Mouse (Mus musculus): Measurements from ENCODE around the gene Fgf8.

The Fgf8 gene

DNA sequence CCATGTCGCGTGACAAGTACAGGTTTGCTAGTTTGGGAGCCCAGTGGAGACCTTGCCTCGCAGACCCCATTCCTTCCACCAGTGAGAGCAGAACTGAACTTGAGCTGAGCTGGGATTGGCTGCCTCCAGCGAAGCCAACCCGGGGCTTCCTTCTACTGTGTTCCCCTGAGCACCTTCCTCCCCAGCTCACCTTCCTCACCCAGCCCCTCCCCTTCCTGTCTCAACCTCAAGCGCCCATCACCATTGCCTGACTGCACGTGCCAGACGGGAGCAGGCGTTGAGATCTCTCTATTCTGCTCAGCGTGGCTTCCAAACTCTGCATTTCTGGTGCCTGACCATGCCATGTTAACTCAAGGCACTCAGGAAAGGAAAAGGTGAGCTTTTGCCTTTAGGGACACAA is 15.5 kb downstream of the Fgf8 start:
- DNase-seq (ENCODE audit: low spot score in 2 of 2), result no peak

DNA sequence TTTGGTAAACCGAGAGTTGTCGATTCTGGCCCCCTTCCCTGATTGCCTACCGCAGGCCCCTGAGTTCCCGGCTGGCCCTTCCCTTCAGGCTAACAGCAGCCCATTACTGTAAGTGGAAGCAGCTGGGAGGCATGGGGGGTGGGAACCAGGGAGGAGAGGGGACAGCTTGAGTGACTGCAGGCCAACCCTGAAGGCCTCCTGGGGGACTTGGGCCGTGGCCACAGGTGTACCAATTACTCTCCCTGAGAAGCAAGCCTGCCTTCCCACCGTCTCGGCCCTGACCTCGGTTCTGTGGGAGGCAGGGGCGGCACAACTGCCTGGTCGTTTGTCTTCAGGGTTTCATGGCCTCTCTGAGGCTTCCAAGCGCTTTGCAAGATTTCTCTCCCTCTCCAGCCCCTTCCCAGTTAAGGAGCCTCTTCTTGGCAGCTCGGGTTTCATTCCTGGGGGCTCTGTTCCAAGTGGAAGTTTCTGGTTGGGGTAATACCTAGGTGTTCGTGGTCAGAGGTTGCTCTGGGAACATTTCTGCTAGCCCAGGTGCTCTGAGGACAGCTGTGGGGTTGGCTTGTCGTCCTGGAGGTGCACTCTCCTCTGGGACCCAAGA is 16.9 kb downstream of the Fgf8 start:
- no peak for DNase-seq (ENCODE audit: low spot score in 2 of 2)

DNA sequence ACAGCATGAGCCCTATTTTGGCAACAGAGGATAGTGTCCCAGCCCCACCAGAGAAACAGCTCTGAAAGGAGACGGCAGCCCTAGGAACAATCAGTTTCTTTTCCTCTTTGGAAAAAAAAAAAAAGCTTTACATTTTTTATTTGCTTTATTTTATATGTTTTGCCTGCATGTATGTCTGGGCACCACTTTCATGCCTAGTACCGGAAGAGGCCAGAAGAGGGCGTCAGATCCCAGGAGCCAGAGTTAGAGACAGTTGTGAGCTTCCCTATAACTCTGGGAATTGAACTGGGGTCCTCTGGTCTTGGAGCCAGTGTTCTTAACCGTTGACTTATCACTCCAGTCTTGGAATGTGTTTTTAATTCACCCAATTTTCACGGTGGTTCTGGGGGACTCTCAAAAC is 20.5 kb downstream of the Fgf8 start:
- no peak for DNase-seq (ENCODE audit: low spot score in 2 of 2)

DNA sequence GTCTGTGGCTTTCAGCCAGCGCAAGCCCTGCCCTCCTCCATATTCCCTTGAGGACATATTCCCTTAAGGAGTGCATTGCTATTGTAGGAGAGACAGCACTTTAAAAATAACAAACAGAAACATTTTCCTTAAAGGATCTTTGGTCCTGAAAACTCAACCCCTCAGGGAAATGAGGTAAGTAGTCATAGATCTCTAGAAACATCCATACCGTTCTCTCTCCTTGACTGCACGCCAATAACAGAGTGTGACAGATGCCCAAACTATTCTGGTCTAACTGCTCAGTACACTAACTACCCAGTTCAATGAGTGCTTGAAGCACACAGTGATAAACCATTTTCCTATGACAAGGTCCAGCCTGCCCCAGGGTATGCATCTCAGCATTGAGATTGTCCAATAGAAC is 24.4 kb downstream of the Fgf8 start:
- no peak for DNase-seq (ENCODE audit: low spot score in 2 of 2)

DNA sequence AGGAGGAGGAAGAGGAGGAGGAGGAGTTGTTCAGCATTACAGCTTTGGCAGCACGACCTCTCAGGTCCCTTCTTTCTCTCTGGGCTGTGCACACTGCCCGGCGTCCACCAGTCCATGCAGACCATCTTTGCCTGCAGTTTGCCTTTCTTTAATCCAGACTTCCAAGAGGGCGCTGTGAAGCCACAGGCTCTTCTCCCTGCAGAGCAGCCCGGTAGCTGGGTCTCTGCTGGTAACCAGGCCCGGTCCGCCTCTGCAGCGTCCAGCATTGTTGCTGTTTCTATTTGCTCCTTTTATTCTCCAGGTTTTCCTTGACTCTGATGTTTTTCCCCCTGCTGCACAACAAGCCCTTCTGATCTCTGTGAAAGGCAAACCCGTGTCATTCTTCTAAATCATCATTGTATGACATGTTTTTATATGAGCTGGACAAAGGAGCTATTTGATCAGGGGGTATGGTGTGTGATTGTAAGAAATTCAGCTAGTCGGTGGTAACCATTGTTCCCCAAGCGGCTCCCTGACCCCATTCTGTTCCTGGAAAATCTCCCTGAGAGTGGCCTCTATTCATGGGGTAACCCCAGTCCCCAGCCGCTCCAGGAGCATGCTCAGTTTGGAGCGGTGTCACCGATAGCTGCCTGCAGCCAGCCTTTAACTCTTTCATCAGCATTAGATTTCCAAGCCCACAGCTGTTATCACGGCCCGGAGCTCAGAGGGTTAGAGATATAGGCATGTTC is 25.1 kb downstream of the Fgf8 start:
- no peak for DNase-seq (ENCODE audit: low spot score in 2 of 2)

DNA sequence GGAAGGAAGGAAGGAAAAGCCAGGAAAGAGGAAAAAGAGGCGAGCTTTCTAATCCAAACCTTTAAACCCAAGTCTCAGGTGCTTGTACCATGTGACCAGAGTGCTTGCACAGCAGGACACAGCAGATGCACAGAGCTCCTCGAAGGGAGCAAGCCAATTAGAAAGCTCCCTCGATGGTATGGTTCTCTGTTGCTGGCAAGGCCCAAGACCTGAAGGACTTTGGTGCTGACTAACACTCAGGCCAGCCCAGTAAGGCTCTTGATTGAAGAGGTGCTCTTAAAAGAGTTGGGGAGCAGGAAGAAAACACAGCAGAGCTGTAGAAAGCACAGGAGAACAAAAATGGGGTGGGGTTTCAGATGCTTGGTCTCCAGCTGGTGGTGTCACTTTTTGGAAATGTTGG is 34.0 kb downstream of the Fgf8 start:
- DNase-seq (ENCODE audit: low spot score in 2 of 2), result no peak

DNA sequence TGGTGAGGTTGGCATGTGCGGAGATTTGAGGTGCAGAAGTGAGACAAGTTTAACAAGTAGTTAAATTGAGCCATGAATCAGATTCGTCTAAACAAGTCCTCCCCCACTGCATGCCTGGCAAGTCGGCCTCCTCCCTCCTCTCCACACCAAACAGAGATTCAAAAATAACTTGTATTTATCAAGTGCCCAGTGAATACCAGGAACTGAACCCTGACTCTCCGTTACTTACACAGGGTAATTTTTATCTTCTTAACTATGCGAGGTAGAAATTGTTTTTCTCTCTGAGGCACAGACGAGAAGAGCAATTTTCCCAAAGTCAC is 46.5 kb downstream of the Fgf8 start:
- DNase-seq (ENCODE audit: low spot score in 2 of 2), result no peak

DNA sequence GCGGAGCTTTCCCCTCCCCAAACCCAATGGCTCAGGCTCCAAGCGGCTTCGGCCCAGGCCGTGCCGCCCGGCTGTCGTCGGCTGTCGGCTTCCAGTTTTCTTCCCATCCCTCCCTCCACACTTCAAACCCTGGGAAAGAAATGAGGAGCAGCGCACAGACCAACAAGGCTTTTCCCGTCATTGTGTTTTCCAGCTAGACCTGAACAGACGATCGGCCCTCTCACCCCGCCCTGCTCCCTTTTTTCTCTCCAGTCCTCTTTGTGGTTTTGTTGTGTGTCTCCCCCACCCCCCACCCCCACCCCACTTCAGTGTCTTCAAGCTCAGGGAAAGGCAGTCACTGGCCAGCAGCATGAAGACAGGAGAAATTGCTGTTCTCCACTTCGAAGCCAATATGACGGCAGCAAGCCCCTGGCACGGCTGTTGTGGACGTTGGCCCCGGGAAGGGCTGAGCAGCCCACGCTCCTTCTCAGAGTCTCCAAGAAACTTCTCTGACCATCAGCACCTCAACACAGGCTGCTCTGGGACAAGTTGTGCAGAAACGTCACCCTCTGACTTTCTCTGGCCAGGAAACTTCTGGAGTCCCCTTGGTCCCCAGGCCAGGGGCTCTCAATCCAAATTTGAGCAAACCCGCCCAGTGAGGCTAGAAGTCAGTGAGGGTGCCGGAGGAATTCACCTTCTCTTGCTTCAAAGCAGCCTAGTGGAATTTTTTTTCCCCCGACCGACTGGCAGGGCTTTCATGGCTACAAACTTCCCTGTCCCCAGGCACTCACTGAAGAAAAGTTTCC is 47.0 kb downstream of the Fgf8 start:
- no peak for DNase-seq (ENCODE audit: low spot score in 2 of 2)

DNA sequence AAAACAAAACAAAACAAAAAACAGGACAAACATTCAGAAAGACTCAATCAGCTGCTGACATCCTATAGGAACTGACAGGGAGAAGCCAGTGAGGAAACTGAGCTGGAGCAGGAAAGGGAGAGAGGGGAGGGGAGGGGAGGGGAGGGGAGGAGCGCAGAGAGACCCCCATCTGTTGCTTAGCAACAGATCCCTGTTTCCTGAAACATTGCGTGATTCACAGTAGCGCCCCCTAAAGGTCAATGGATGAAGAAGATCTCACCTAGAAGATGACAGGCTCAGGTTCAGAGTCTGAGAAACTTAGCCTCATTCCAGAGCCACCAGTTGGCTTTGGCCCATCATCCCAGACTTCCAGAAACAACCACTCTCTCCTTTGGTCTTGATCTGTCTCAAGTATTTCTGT is 48.7 kb downstream of the Fgf8 start:
- DNase-seq (ENCODE audit: low spot score in 2 of 2), result no peak

DNA sequence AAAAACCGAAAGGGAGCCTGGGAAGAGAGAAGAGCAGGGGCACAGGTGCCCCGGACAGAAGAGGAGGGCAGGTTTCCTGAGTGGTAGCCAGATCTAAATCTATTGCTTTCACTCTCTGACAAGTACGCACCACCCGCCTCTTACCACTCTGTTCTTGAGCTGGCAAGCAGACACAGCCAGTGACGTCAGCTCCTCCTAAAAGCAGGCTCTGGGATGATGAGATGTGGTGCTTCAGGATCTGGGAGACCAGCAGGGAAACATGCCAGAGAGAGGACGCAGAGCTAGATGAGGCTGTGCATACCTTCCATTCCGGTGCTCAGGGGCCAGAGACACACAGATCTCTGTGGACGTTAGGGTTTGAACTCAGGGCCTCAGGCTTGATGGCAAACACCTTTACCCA is 50.5 kb downstream of the Fgf8 start:
- DNase-seq (ENCODE audit: low spot score in 2 of 2), result no peak

DNA sequence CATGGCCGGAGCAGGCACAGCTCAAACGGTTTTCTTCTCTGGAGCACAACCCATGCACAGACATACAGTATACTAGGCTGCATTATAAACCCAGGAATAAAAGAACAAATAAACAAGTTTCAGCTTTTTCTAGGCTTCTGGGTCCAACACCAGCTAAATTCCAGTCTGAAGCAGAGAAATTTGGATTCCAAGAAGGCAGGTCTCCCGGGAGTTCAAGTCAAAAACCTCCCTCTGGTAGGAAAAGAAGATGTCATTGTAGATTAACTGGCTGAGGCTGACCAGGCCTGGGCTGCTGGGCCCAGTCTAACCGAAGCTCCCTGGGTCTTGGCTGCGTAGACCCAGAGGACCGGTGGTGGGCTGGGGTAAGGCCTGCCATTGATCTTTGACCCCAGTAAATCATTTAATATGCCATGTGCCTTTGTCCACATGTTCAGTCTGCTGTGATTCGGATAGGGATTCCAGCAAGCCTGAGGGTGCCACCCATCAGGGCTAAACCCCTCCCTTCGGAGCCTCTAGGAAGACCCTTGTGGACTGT is 51.6 kb downstream of the Fgf8 start:
- no peak for DNase-seq (ENCODE audit: low spot score in 2 of 2)

DNA sequence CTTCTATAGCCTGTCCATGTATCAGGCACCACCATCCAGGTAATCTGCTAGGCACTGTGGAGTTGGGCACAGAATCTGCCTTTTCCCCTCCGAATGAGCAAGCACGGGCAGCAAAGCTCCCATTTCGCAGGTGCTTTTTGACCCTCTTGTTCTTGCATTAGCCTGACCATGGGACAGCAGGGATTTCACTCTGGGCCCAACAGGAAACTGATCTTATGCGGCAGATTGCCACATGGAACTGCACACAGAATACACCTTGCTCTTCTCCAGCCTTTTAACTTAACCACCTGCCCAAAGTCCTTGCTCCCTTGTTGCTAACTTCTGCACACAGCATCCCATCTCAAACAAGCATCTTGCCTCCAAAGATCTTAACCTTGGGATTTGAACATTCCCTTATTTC is 55.7 kb downstream of the Fgf8 start:
- DNase-seq (ENCODE audit: low spot score in 2 of 2), result no peak

Measured in urinary bladder, postnatal 4 days (tissue).